Mouse (Mus musculus): ENCODE data around the gene Nelfcd.

Nelfcd gene

DNA sequence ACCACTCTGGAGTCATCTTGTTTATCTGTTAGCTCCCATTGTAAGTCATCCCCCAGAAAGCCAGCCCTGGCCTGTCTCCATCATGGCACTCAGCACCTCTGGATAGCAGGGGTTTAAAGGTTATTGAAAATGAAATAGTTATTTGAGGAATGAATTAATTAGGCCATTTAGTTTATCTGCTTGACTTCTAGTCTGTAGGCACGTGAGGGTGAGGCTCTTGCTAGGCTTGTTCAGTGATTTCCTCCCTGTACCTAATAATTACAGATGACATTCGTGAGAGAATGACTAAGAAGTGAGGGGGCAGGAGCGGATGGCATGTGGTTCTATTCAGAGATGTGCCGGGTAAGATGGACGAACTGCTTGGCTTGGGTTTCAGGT lies 57.9 kb downstream of the Nelfcd start:
- no peak for DNase-seq (ENCODE audit: low spot score)
